Mouse (Mus musculus) urinary bladder, postnatal 36 days (tissue): ENCODE results near the gene Psme3.
"Not testable (repeated sequence)": the region's sequence is repeated elsewhere in the genome, so short reads cannot be mapped to it uniquely, and the experiment has no call there.

Experiments used
- DNase-seq, 2 experiments: peaks; one replicate each; pipeline ENCODE4 v3.0.0; 2022; ENCODE audit warnings: low spot score in 2 of 2, mixed read lengths in 1 of 2

Psme3 gene

DNA sequence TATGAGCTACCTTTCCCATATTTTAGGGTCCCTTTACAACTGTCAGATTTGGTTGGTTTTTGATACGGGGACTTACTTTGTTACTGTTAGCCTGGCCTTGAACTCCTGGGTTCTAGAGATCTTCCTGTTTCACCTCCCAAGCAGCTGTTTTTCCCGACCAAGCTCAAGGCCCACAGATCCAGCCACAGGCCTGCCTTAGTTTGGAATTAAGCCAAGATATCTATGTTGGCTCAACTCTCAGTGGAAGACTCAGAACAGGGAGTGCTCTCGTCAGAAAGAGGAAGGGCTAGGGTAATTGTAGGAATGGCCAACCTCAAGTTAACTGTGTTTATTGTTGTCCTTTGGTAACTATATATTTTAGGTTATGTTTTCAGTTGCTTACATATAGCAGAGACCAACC is 3.9 kb upstream of the Psme3 start:
- DNase-seq: no peak

DNA sequence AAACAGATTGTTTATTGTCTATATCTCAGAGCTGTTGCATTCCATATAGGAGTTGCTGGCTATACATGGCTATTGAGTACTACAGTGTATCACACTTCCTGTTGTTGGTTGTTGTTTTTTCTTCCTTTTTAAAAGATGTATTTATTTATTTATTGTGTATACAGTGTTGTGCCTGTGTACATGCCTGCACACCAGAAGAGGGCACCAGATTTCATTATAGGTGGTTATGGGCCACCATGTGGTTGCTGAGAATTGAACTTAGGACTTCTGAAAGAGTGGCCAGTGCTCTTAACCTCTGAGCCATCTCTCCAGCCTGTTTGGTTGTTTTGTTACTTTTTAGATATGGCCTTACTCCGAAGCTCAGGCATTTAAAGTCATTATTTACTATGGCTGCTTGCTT is 1.4 kb upstream of the Psme3 start:
- no peak for DNase-seq

- no peak for DNase-seq
Measured at GRCm38 (mm10) chr11:101315082-101315650, 847 bp upstream of the Psme3 start.

DNA sequence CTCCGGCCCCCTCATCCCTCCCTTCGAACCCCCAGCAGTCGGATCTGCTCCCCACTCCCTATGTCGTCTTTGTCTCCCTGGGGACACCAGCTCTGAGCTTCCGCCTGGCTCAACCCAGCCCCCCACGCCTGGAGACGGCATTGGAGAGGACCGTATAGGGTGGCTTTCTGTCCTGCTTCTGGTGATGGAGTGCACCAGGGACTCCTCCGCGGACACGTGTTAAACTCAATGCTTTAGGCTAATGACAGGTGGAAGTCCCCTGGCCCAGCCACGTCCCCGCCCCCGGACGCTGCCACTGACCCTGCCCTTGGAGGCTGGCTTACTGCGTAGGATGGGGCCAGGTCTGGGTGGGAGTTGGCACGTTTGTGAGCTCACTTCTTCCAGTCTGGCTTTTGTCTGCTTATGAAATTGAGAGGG is 496 bp downstream of the Psme3 start:
- DNase-seq: no peak

- peak; percentile 57 to 75 for DNase-seq
Measured at GRCm38 (mm10) chr11:101323609-101324008, 7.6 kb downstream of the Psme3 start.

- DNase-seq: no peak
Measured at GRCm38 (mm10) chr11:101324763-101325162, 8.8 kb downstream of the Psme3 start, which contains the start of gene Aoc2. Gene Aoc2, plus strand, starts transcription at chr11:101325063.

- not testable (repeated sequence) for DNase-seq
Measured at GRCm38 (mm10) chr11:101325201-101325600, 9.2 kb downstream of the Psme3 start.

GRCm38 (mm10) chr11:101326147-101326546 is 10.1 kb downstream of the Psme3 start:
- no peak for DNase-seq

DNA sequence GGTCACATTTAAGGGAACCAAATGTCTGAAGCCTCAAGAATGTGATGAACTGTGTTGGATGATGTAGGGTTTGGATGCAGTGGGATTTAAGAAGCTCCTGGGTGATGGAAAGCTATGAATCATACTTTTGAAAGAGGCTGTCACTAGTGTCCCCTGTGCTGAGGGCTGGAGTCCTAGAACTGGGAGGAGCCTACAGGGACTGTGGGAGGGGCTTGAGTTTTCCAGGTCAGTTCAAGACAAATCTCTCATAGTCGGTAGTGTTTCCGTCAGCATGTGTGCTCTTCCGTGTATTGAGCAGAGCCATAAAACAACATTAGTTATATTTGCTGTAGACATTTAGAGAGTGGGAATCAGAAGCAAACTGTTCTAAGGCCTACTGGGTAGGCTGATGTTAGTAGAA is 11.3 kb downstream of the Psme3 start:
- DNase-seq: no peak

- peak in 1 of 2 experiments; percentile 38 for DNase-seq
Measured at GRCm38 (mm10) chr11:101328941-101329635, 13.1 kb downstream of the Psme3 start.

- peak in 1 of 2 experiments; percentile 41 for DNase-seq
Measured at GRCm38 (mm10) chr11:101330371-101330924, 14.4 kb downstream of the Psme3 start, which contains the start of gene Aoc3. Gene Aoc3, plus strand, starts transcription at chr11:101330605.

GRCm38 (mm10) chr11:101330961-101331360 is 14.9 kb downstream of the Psme3 start:
- not testable (repeated sequence) for DNase-seq

DNA sequence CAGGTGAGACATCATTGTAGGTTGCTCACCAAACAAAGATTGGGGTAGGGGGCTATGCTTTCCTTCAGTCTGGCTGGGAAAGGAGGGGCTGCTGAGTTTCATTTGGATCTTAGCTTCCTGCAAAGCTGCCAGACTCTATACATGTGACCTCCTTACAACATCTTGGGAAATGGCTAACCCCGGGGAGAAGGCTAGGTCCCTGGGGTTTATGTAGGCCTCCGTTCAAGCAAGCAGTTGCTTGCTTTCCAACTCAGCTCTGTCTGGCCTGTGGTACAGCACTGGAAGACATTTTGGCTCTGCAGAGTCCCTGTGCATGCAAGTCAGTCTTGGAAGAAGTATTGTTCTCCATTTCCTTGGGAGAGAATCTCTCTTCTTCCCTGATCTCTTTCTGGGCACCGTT is 16.5 kb downstream of the Psme3 start:
- peak in 1 of 2 experiments; percentile 39 for DNase-seq

DNA sequence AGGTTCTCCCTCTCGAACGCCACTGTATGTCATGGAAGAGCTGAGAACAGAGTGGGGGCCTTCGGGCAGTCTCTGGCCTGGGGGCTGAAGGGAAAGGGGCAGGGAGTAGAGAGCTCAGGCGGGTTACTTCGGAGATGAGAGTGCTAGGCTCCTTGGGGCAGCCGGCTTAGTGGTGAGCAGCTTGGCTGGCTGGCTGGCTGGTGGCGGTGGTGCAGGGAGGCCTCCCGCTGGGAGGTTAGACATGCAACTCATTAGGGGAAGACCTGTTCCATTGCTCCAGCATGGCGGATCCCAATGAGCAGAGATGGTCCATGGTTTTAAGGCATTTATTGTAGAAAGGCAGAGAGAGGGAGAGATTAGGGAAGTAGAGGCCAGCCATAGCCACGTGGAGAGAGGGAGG is 18.0 kb downstream of the Psme3 start:
- DNase-seq: no peak

DNA sequence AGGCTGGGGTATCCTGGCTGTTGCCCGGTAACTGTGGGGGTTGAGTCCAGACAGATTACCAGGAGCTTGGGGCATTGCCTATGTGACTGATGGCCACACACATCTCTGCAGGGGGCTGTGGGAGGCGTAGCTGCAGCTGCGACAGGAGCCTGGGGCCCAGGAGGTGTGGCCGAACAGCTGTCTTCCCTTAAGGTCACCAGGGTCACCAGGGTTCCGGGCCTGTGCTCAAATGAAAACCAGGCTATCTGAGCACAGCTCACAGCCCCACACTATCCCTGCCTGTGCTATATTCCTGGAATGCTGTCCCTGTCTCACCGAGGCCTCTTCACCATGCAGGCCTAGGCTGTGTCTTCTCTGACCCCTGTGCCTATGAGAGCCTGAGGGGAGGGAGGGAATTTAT is 18.5 kb downstream of the Psme3 start:
- no peak for DNase-seq

GRCm38 (mm10) chr11:101335685-101336084 is 19.7 kb downstream of the Psme3 start:
- no peak for DNase-seq

- no peak for DNase-seq
Measured at GRCm38 (mm10) chr11:101338123-101338760, 22.2 kb downstream of the Psme3 start.

DNA sequence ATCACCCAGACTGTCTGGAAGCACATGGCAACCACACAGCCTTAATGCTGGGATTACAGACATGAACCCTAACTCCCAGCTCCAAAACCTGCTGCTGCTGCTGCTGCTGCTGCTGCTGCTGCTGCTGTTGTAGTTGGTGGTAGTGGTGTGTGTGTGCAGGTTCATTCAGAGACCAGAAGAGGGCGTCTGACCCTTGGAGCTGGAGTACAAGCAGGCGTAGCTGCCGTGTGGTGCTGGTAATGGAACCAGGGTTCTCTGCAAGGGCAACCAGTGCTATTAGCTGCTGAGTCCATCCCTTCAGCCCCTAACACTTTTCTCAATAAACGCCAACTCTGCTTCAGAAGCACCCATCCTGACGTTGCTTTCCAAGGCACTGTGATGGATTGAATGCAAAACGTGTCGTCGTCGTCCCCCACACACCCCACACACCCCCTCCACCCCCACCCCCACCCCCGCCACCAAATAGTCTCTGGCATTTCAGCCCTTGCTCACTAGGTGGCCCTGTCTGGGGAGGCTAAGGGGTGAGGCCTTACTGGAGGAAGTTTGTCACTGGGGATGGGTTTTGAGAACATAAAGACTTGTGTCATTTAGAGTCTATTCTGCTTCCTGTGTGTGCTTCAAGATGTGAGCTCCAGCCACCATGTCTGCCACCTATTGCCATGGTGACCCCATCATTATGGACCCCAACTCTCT is 31.2 kb downstream of the Psme3 start:
- DNase-seq: no peak

- no peak for DNase-seq
Measured at GRCm38 (mm10) chr11:101348774-101349173, 32.8 kb downstream of the Psme3 start.

DNA sequence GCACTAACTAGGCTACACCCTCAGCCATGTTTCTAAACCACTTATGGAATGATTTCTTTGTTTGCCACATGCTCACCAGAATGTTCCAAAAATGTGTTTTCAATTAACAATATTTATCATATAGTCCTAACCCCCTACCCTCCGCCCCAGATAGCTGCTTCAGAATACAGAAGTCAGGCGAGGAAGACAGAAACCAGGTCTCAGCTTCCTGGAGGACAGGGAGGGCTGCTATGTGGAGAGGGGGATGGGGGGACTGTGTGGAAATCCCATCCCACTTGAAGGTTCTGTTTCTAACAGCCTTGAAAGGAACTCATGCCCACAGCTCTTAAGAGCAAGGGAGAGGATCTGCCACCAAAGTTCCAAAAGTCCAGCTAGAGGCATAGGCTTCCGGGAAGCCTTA is 33.2 kb downstream of the Psme3 start:
- DNase-seq: no peak

DNA sequence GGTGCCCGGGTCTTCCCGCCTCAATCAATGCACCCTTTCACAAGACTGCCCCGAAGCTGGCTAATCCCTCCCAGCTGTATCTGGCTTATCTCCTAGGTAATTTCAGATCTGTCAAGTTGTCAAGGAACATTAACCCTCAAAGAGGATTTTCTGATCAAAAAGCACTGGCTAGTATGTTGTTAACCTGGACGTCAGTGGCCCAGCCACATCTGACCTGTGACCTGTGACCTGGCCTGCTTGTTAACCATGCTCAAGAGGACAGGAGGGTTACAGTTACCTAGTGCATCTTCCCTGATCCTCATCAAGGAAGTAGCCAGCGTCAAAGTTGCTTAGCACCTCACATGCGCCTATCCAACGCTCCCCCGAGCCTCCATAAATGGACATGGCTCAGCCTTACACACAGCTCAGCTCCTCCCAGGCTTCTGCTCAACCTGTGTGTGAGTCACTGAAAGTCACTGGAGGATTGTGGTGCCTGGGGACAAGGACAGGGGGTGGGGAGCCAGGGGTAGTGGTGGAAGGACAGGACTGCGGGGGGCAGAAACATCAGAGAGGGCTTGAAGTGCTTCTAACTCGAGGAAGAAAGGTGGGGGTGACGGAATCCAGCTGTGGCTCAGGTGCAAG is 35.2 kb downstream of the Psme3 start:
- DNase-seq: no peak

GRCm38 (mm10) chr11:101351721-101352111 is 35.7 kb downstream of the Psme3 start:
- DNase-seq: no peak
